Mouse (Mus musculus): ENCODE results near the gene Slc35b4. TPM values are rescaled to one million over a fixed set of nuclear protein-coding genes. Genes with fewer than 3 reads are reported as not detected.

Gene Slc35b4
- polyA plus RNA-seq, 1 experiment from 2014 or later, result 88.7 TPM

DNA sequence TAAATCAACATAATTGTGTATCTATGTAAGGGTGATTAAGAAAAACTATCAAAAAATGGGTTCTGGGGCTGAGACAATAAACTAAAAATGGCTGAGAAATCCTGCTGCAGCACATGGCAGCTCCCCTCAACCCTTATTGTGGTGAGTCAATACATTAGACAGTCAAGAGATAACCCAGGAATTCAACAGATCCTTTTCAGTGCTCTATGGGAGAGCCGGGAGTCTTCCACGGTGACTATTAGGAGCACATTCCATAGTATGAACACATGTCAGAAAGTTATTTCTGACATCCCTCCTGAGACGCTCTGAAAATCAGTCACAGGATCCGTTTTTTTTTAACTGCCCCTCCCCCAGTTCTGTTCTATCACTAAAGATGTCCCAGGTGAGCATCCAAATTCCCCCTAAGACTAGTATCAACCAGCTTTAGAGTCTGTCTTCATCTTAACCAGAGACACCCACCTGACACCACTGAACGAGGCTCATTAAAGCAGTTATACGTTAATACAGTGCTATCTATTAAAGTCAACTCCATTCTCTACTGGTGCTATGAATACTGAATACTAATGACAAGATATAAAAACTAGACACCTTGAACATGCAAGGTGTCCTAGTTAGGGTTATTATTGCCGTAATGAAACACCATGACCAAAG lies 5.9 kb downstream of the Slc35b4 start:
- DNase-seq (ENCODE audit: low spot score), result no peak

DNA sequence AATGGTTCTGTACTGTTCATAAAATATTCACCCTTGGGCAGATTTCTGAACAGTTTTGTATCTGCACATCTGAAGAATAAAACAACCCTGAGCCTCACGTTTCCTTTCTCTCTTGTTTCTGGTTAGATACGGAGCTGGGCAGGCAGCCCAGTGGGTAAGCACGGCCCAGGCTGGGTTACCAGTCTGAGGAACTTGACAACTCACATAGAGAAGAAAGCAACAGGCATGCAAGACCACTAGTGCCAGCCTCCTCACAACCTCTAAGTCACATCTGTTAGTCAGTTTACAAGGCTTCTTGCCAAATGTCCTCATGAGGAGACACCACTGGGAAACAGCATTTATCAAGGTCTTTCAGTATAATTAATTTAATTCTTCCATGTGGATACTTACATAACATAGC lies 8.1 kb downstream of the Slc35b4 start:
- DNase-seq (ENCODE audit: low spot score), result no peak

DNA sequence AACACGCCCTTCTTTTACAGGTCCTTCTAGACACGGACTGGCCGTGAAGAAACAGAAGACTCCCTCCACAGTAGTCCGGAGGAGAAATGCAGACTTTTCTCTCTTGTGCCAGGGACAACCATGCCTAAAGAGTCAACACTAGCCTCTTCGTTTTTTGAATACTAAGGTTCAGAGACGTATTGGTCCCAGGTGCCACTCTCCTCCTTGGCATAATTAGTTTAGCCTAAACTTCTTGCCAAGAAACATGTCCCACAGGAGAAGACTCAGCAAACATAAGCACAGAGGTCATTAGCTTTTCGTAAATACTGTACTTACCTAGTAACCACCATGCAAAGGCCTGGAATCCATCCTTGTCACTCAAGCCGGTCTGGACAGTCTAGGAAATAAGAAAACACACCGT lies 13.9 kb downstream of the Slc35b4 start:
- DNase-seq (ENCODE audit: low spot score), result no peak

DNA sequence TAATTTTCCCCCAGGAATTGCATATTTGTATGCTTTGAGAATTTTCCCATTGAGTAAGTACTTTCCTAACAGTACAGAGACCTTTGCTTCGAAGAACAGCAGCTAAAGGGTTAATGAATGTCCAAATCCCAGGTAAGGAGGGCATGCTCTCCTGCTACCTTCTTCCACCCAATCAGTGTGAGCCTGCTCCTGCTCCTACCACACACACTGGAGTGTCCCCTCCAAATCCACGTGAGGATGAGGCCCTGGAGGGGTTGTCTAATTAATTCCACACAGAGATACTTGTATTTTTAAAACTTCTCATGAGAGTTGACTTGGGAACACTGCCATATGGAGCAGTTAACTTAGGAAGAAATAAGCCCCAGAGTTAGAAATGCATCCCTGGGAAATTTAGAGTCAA lies 14.3 kb downstream of the Slc35b4 start:
- DNase-seq (ENCODE audit: low spot score), result no peak

DNA sequence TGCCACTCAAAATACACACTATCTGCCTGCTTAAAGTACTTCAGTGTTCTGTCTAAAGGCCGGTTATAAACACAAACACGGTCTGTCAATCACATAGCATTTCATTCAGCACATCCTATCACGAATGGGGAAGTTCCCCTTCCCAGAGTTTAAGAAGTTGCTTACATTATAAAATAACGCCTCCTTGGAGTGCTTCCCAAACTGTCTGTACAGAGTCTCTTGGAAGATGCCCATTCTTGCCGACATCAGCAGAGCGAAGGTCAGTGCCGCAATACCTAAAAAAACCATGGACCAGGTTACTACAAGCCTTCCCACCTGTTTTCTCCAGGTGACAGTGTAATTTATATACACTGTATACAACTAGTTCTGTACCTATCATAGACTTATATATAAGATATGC lies 15.4 kb downstream of the Slc35b4 start:
- no peak for DNase-seq (ENCODE audit: low spot score)

DNA sequence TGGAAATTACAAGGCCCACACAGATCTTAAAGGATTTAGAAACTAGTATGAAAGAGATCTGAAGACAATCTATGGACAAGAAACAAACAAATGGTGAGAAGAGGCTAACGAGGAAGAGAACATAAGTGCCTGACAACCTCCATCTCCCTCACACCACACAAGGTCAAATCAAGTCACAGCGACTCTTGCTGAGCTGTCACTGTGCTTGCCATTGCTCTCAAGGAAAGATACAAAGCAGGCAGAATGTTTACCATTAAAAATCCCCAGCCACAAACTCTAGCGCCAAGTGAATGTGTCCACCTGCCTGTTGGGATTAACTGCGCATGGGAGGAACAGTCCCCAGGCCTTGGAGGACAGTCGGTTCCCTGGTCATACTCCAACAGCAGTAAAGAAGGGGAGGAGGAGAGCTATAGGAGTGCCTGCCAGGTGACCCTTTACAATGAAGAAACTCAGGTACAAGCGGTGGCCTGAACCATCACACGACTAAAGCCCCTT lies 16.0 kb downstream of the Slc35b4 start:
- no peak for DNase-seq (ENCODE audit: low spot score)

DNA sequence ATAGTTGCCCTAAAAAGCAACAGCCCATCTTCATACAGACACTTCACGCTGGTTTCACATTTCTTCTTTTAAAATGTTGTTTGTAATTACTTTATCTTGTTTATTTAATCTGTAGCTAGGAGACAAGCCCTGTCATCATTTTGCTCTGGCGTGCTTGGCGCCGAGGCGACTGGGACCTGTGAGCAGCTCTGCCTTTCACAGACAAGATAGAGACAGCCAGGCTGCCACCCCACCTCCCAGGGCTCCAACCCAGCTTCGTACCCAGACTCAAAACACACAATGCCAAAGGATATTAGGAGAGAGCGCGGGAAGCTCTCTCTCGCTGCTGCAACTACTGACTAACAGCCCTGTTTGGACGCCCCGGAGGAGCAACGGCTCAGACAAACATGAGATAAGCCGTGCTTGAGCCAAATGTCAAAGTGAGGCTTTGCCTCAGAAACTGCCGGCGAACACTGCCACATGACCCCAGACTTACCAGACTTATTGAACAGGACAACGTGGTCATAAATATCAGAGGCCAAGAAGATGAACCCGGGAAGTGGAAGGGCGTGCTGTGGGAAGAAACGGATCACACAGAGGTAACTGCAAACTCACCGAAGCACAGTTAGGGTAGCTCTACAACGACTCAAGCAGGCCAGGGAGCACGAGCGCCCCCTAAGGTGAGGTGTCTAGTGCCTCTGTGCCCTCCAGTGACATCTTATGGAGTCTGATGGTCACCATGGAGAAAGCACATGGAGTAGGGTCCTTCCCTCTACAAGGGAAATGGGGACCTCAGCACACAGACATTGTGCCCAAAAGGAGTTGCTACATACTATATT lies 16.7 kb downstream of the Slc35b4 start:
- no peak for DNase-seq (ENCODE audit: low spot score)

DNA sequence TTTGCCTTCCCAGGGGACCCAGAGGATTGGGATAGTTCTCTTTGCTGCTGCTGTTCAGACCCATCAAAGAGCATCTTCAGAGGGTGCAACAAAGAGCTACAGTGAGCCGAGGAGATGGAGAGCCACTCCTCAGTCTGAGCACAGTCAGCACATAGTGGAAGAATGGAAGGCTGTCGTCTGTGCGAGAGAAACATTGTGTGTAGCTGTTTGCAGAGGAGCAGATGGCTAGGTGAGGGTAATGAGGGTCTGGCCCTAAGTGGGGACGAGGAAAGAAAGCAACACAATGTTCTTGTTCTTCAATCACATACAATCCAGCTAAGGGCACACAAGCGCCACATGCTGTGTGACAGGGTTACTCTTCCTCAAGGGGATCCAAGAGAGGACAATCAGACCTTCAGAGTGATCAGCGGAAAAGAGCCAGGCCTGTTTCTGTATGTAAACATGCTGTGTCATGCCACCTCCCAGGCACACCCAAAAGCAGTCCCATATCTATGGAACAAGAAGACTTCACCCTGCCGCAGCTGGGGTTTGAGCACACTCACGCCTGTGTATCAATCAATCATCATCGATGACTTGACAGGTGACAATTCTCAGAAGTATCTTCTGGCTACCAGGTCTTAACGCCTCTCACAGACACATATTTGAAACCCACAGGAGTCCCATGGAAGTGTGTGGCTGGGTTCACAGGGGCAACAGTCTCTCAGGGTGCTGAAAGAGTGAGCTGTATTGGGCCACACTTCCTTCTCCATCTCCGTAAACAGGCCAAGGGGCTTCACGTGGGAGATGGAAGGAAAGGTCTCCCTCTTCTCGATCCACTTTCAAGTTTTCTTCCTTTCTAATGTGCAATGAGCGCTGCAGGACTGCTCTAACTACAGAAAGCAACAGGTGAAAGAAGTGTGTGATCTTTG lies 19.8 kb downstream of the Slc35b4 start:
- DNase-seq (ENCODE audit: low spot score), result peak; percentile 39

DNA sequence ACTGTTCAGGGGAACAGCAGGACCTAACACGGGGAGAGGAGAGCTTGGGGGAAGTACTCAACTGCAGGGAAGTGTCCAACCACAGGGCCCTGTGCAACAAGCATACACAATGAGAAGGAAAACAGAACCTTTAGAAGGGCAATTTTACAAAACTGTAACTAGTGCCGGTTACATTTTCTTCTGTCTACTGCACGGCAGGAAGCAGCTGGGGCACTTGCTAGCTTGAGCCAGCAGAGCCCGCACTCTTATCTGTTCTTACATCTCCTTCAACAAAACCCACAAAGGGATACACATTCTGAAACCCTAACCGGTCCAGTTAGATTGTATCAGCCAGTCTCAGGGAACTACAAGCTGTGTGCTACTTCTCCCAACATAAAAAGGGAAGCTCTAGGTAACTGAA lies 20.9 kb downstream of the Slc35b4 start:
- peak; percentile 86 for DNase-seq (ENCODE audit: low spot score)

DNA sequence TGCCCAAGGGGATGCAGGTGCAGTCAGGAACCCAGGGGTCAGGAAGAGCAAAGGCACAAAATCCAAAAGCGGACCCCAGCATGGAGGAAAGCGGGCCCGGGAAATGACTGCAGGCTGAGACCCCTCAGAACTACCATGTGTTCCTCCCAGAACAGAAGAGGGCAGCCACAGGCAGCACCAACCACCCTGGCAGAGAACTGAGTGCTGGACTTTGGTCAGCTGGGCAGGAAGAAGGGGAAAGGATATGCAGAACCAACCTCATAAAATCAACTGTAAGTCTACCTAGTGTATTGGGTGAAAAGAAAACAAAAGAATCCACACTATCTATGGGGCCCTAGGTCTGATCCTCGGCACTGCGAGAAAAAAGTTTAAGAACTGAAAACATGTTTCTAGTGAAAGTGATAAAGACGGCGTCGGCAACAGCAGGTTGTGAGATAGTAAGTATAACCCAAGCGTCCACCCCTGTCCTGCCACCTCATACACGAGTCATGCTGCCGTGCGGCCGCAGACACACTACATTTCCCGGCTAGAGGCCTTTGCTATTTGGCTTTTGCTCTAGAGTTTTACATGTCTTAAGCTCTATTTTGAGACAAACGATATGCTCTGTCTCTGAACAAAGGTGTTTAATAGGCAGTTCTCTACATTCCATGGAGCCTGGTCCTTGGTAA lies 21.6 kb downstream of the Slc35b4 start:
- no peak for DNase-seq (ENCODE audit: low spot score)

DNA sequence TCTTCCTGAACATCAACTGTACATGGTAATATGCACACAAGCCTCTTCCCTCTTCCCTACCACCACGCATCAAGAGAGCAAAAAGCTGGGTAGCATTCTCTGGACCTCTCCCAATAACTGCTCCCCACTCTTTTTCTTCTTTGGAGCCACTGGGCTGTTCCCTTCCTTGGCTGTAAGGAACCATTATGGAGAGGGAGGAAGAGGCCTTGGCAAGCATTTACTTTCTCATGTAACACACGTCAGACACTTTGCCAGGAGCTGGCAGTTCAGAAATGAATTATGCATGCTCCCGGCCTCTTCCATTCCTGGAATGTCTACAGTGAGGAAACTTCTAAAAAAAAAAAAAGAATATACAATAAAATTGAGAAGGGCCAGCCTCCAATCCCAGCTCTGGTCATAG lies 22.7 kb downstream of the Slc35b4 start:
- no peak for DNase-seq (ENCODE audit: low spot score)

DNA sequence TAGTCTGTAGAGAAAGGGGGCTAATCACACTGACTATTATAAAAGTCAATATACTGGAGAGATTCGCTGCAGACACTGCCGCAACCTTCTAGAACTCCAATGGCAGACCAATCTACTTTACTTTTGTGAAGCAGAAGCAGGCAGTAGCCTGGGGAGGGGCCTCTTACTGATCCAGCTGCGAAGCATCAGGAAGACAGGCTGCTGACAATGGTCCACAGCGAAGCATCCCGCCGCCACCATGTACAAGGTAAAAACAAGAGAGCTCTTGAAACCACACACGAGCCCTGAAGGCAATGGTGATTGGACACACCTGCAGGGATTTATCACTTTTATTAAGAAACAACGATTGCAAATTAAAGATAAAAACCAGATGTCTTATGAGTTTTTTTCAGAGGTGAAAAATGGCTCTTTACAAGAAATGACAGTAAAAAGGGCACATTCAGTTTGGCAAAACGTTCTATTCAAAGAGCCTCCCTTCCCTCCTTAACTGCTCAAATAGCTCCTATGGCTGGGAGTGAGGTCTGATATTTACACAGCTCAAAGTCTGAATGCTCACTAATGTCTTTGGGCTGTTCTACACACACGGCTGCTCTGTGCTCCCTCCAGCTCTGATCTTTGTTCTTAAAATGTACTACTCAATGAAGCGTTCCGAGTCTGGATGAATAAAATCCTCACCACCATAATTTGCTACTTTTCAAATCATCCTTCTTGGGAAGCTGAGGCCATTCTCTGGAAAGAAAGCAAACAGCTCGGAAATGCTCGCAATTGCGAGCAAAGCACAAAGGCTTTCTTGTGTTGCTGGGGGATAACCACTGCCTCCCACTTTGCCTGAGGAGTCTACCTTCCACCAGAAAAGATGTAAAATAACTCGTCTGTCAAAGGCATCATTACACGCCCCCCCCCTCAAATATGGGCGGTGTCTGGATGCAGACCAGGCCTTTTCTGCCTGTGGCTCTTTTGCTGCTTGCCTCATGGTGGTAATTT lies 23.6 kb downstream of the Slc35b4 start:
- no peak for DNase-seq (ENCODE audit: low spot score)

DNA sequence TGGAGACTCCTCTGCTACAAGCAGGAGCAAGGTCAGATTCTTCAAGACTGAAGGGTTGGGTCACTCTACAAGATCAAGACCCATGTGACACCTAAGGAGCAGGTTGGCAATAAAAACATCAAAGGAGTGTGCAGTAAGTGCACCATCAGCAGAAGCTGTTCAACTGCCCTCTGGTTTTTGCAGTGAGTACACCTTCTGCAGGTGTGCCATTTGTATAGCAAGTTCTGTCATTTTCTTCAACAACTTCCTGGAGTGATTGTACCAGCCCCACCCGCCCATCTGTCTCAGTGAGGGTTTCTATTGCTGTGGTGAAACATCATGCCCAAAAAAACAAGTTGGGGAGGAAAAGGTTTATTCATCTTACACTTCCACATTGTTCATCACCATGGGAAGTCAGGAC lies 27.1 kb downstream of the Slc35b4 start:
- DNase-seq (ENCODE audit: low spot score), result peak; percentile 60

DNA sequence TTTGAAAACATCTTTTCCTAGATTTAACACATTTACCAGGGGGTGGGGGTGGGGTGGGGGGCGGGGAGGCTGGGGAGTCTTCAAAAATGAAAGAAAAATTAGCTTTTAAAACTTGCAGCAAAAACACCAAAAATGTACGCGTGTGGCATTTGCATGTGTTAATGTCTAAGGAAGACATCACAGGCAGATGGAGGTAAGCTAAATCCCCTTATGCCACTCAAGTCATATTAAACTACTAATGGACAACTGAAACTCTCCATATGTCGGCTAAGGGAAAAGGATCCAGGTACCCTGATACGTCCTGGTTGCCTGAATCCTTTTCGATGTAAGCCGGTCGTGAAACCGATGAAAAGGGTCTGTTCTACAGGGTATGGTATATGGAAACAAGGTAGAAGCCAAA lies 27.8 kb downstream of the Slc35b4 start:
- DNase-seq (ENCODE audit: low spot score), result no peak

DNA sequence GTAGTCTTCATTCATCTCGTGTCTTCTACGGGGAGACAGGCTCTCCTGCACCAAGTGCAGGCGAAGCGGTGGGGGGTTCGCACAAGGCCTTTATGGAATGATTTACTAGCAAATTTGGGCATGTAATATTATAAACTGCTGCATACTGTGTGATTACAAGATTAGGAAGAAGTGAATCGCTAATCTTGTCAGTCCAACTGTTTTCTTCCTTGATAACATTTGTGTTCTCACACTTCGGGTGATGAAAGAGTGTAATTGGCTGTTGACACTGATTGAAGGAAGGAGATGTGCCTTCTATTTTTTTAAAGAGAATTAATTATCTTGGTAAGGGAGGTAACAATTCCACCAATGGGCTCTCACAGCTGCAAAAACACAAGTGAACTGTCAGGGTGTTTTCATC lies 28.3 kb downstream of the Slc35b4 start:
- no peak for DNase-seq (ENCODE audit: low spot score)

DNA sequence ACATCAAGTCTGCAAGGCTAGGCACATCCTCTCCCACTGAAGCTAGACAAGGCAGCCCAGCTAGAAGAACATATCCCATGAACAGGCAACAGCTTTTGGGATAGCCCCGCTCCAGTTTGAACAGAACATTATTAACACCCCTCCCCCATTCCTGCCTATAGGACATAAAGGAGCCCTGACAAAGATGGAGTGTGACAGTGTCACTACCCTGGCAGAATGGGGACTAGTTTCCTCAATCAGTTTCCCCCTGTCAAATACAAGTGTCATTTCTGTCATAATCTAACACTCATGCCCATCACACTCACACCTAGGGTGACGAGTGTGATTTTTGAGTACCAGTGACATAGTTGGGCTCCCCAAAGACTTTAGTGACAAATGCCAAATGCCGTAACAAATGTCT lies 28.9 kb downstream of the Slc35b4 start:
- DNase-seq (ENCODE audit: low spot score), result no peak

DNA sequence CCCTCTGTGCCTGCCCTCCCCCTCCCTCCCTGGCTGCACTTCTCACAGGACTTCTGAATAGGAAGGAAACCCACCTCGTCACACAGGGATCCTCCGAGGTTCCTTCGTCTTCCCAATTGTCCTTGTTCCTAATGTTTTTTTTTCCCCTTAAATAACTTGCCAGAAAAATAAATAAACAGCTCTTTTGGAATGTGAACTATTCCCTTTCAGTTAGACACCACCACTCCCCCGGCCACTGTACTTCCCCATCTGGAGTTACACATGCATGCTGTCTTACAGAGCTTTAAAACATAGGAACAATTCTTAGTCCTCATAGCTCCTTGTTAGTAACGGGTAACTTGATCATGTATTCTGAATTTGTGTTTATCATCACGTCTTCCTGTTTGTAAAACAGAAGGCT lies 30.9 kb downstream of the Slc35b4 start:
- no peak for DNase-seq (ENCODE audit: low spot score)

DNA sequence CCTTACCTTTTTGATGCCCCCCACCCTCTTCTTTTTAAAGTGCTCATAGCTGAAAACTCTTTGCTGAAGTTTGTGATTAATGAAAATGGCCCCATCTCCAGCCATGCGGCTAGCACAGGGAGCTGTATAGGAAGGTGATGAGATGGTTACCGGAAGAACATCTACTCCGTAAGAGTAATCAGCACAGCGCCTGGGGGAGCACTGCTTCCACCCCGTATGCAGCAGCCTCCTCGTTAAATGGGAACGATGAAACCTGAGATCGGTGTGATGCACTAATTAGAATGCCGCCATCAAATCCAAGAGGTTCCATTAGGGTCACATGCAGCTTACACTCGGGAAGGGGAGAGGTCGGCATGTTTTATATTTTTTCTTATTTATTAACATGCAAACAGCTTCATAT lies 34.0 kb downstream of the Slc35b4 start:
- no peak for DNase-seq (ENCODE audit: low spot score)

DNA sequence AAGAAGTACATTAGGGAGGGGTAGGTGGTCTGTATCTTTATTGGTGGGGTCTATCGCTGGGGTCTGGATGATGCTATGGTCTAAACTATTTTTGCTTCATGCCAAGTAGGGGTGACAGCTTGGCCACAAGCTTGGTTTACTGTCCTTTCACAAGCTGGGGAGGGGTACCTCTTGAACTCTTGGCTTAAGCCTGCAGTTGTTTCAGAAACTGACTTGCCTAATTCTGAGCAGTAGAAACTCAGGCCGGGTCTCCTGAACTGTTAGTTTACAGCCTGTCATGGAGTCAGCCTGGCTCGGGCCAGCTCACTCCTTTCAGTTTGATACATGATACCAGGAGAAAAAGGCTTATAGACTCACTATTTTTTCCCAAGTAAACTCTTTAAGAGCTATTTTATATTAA lies 38.5 kb downstream of the Slc35b4 start:
- no peak for DNase-seq (ENCODE audit: low spot score)

DNA sequence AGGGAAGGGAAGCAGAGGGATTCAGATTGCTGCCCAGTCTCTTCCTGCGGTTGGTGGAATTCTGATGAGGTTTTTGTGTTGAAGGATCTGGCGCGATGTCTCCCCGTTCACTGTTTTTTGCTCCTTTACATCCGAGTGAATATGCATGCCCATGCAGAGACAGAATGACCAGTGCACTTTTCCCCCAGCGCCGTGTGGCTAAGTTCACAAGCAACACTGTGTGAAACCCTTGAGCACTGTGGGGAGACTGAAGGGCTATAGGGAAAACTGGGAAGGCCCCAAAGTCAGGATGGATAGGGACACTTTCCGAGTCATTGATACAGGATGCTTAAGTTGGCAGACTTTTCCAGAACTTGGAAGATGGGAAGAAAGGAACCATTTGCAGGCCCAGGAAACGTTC lies 44.5 kb downstream of the Slc35b4 start:
- no peak for DNase-seq (ENCODE audit: low spot score)
